Mouse (Mus musculus) MEL (cell line): ENCODE results near the gene Zfp3. TPM values are rescaled to one million over a fixed set of nuclear protein-coding genes. Genes with fewer than 3 reads are reported as not detected.

Experiments
- DNase-seq: peaks from one replicate; pipeline ENCODE4 v3.0.0; 2011; ENCODE audit warnings: low read depth, low spot score
- H3K27ac ChIP-seq: 2 replicates; pipeline ENCODE4 v1.5.1; 2012; ENCODE audit warnings: low read depth, mild to moderate bottlenecking, control low read depth, low read length, moderate library complexity; ENCODE audit not compliant: control insufficient read depth
- H3K27me3 ChIP-seq, 2 experiments: fragments of 150-350 bp in 1 of 2; sonication (generic) in 1 of 2; 2 replicates each; pipeline ENCODE4 v1.6.1; 2012; ENCODE audit warnings: low read length in 2 of 2, mild to moderate bottlenecking in 2 of 2, improper control_type of control experiment in 1 of 2, moderate library complexity in 1 of 2; ENCODE audit not compliant: insufficient read depth in 2 of 2, control insufficient read depth in 1 of 2
- H3K36me3 ChIP-seq, 2 experiments: 2 replicates each; pipeline ENCODE4 v1.6.1; 2012 to 2014; ENCODE audit warnings: low read length in 2 of 2, improper control_type of control experiment in 1 of 2, inconsistent platforms in 1 of 2, mild to moderate bottlenecking in 1 of 2; ENCODE audit not compliant: insufficient read depth in 2 of 2, control insufficient read depth in 1 of 2
- H3K4me1 ChIP-seq, 2 experiments: fragments of 150-350 bp in 1 of 2; sonication (generic) in 1 of 2; 2 replicates each; pipeline ENCODE4 v1.6.1; 2012; ENCODE audit warnings: low read length in 2 of 2, improper control_type of control experiment in 1 of 2, mild to moderate bottlenecking in 1 of 2; ENCODE audit not compliant: insufficient read depth in 2 of 2, control insufficient read depth in 1 of 2
- H3K4me3 ChIP-seq, 2 experiments: fragments of 150-350 bp in 1 of 2; sonication (generic) in 1 of 2; 2 replicates each; pipeline ENCODE4 v1.5.1; 2012; ENCODE audit warnings: low read depth in 2 of 2, low read length in 2 of 2, mild to moderate bottlenecking in 2 of 2, moderate library complexity in 2 of 2, control low read depth in 1 of 2, improper control_type of control experiment in 1 of 2; ENCODE audit not compliant: control insufficient read depth in 1 of 2, insufficient read depth in 1 of 2
- H3K79me2 ChIP-seq: 2 replicates; pipeline ENCODE4 v1.6.1; 2012; ENCODE audit warnings: mild to moderate bottlenecking, low read length, moderate library complexity; ENCODE audit not compliant: control insufficient read depth, poor library complexity, insufficient read depth
- H3K9ac ChIP-seq: 2 replicates; pipeline ENCODE4 v1.6.1; 2012; ENCODE audit warnings: low read depth, mild to moderate bottlenecking, control low read depth, low read length, moderate library complexity; ENCODE audit not compliant: control insufficient read depth, poor library complexity, severe bottlenecking
- H3K9me3 ChIP-seq: fragments of 150-350 bp; sonication (generic); replicated peaks from 2 replicates; pipeline ENCODE4 v1.6.1; 2012; ENCODE audit warnings: mild to moderate bottlenecking, low read length, improper control_type of control experiment, moderate library complexity; ENCODE audit not compliant: insufficient read depth
- BHLHE40 ChIP-seq: IDR thresholded peaks from 2 replicates; pipeline ENCODE4 v1.6.1; 2012; ENCODE audit warnings: low read depth, mild to moderate bottlenecking, inconsistent platforms, low read length, improper control_type of control experiment, borderline replicate concordance
- CHD1 ChIP-seq: IDR thresholded peaks from 2 replicates; pipeline ENCODE4 v1.6.1; 2012; ENCODE audit warnings: low read depth, mild to moderate bottlenecking, inconsistent platforms, low read length, improper control_type of control experiment
- CTCF ChIP-seq, 3 experiments: IDR thresholded peaks in 2 of 3; conservative IDR thresholded peaks in 1 of 3; 2 replicates each; pipeline ENCODE4 v1.5.1; 2011 to 2012; ENCODE audit warnings: low read length in 3 of 3, low read depth in 2 of 3, mild to moderate bottlenecking in 2 of 3, improper control_type of control experiment in 1 of 3, inconsistent platforms in 1 of 3, mixed read lengths in 1 of 3, moderate library complexity in 1 of 3; ENCODE audit not compliant: control insufficient read depth in 1 of 3, insufficient read depth in 1 of 3, poor library complexity in 1 of 3, severe bottlenecking in 1 of 3
- E2F4 ChIP-seq: IDR thresholded peaks from 2 replicates; pipeline ENCODE4 v1.6.1; 2011; ENCODE audit warnings: low read depth, low read length, improper control_type of control experiment, borderline replicate concordance
- ETS1 ChIP-seq: IDR thresholded peaks from 2 replicates; pipeline ENCODE4 v1.6.1; 2012; ENCODE audit warnings: low read depth, mild to moderate bottlenecking, inconsistent platforms, low read length, improper control_type of control experiment, moderate library complexity
- GABPA ChIP-seq: IDR thresholded peaks from 2 replicates; pipeline ENCODE4 v1.6.1; 2012; ENCODE audit warnings: low read depth, mild to moderate bottlenecking, inconsistent platforms, low read length, improper control_type of control experiment, moderate library complexity
- KAT2A ChIP-seq: conservative IDR thresholded peaks from 2 replicates; pipeline ENCODE4 v1.6.1; 2012; ENCODE audit warnings: low read depth, low read length, improper control_type of control experiment, inconsistent platforms
- MAFK ChIP-seq: IDR thresholded peaks from 2 replicates; pipeline ENCODE4 v1.6.1; 2011; ENCODE audit warnings: low read depth, mild to moderate bottlenecking, low read length, improper control_type of control experiment, borderline replicate concordance
- MAZ ChIP-seq: IDR thresholded peaks from 2 replicates; pipeline ENCODE4 v1.6.1; 2012; ENCODE audit warnings: low read depth, mild to moderate bottlenecking, inconsistent platforms, low read length, improper control_type of control experiment
- MEF2A ChIP-seq: IDR thresholded peaks from 2 replicates; pipeline ENCODE4 v1.6.1; 2014; ENCODE audit warnings: low read depth, mild to moderate bottlenecking, inconsistent platforms, low read length, improper control_type of control experiment; ENCODE audit not compliant: poor library complexity, insufficient replicate concordance, severe bottlenecking; ENCODE audit errors: extremely low read depth
- MXI1 ChIP-seq: IDR thresholded peaks from 2 replicates; pipeline ENCODE4 v1.6.1; 2011; ENCODE audit warnings: mild to moderate bottlenecking, low read depth, low read length, improper control_type of control experiment
- MYB ChIP-seq: IDR thresholded peaks from 2 replicates; pipeline ENCODE4 v1.6.1; 2011; ENCODE audit warnings: mild to moderate bottlenecking, low read depth, low read length, improper control_type of control experiment
- NELFE ChIP-seq: IDR thresholded peaks from 2 replicates; pipeline ENCODE4 v1.6.1; 2011; ENCODE audit warnings: low read depth, low read length, improper control_type of control experiment
- NRF1 ChIP-seq: IDR thresholded peaks from 2 replicates; pipeline ENCODE4 v1.6.1; 2014; ENCODE audit warnings: low read depth, mild to moderate bottlenecking, inconsistent platforms, low read length, improper control_type of control experiment, moderate library complexity; ENCODE audit not compliant: poor library complexity, insufficient read depth, severe bottlenecking
- POLR2A ChIP-seq, 2 experiments: IDR thresholded peaks; 2 replicates each; pipeline ENCODE4 v1.6.1; 2011 to 2012; ENCODE audit warnings: low read length in 2 of 2, mild to moderate bottlenecking in 2 of 2, control low read depth in 1 of 2, improper control_type of control experiment in 1 of 2, low read depth in 1 of 2, moderate library complexity in 1 of 2; ENCODE audit not compliant: control insufficient read depth in 1 of 2, insufficient read depth in 1 of 2, poor library complexity in 1 of 2
- POLR2AphosphoS5 ChIP-seq: IDR thresholded peaks from 2 replicates; pipeline ENCODE4 v1.6.1; 2012; ENCODE audit warnings: low read depth, borderline replicate concordance, mild to moderate bottlenecking, inconsistent platforms, low read length, moderate library complexity, mixed read lengths
- RAD21 ChIP-seq: IDR thresholded peaks from 2 replicates; pipeline ENCODE4 v1.6.1; 2011; ENCODE audit warnings: mild to moderate bottlenecking, low read depth, low read length, improper control_type of control experiment
- RCOR1 ChIP-seq: IDR thresholded peaks from 2 replicates; pipeline ENCODE4 v1.6.1; 2012; ENCODE audit warnings: low read depth, mild to moderate bottlenecking, inconsistent platforms, low read length, improper control_type of control experiment
- SIN3A ChIP-seq: IDR thresholded peaks from 2 replicates; pipeline ENCODE4 v1.6.1; 2012; ENCODE audit warnings: low read length, improper control_type of control experiment, inconsistent platforms
- TCF12 ChIP-seq: IDR thresholded peaks from 2 replicates; pipeline ENCODE4 v1.6.1; 2014; ENCODE audit warnings: low read depth, mild to moderate bottlenecking, inconsistent platforms, low read length, improper control_type of control experiment, moderate library complexity
- USF1 ChIP-seq: IDR thresholded peaks from 2 replicates; pipeline ENCODE4 v1.6.1; 2014; ENCODE audit warnings: low read depth, mild to moderate bottlenecking, inconsistent platforms, low read length, improper control_type of control experiment, moderate library complexity
- ZC3H11A ChIP-seq: IDR thresholded peaks from 2 replicates; pipeline ENCODE4 v1.6.1; 2012; ENCODE audit warnings: low read depth, mild to moderate bottlenecking, inconsistent platforms, low read length, improper control_type of control experiment
- ZKSCAN1 ChIP-seq: IDR thresholded peaks from 2 replicates; pipeline ENCODE4 v1.6.1; 2012; ENCODE audit warnings: low read depth, mild to moderate bottlenecking, inconsistent platforms, low read length, improper control_type of control experiment, moderate library complexity
- ZMIZ1 ChIP-seq: IDR thresholded peaks from 2 replicates; pipeline ENCODE4 v1.6.1; 2012; ENCODE audit warnings: low read depth, mild to moderate bottlenecking, inconsistent platforms, low read length, improper control_type of control experiment, moderate library complexity
- polyA plus RNA-seq, 2 experiments: library from polyadenylated mRNA; stranded (reverse) in 1 of 2; unstranded in 1 of 2; fragments of >175 nt in 1 of 2; fragments of >200 nt in 1 of 2; gene quantifications; 2 replicates each; pipeline versions ENCODE4 v1.2.1 to v1.2.4; 2012; ENCODE audit warnings: low replicate concordance in 2 of 2, low read depth in 1 of 2; ENCODE audit not compliant: insufficient read length in 2 of 2, insufficient read depth in 1 of 2, missing spikeins in 1 of 2
- total RNA-seq: library from RNA; depleted of rRNA; stranded (reverse); fragments of 300-350 nt; gene quantifications from 2 replicates; pipeline ENCODE4 v1.2.3, GENCODE M21; 2012

Zfp3 gene
- total and polyA plus RNA-seq, 3 experiments: 1.5 to 1.9 TPM; not detected in 1

- no peak for TF ChIP-seq RCOR1
- TF ChIP-seq ZC3H11A: no peak
- TF ChIP-seq NELFE: no peak
- no peak for TF ChIP-seq E2F4
- no peak for TF ChIP-seq MEF2A
- no peak for TF ChIP-seq POLR2A (IDR thresholded peaks at IDR 0.05; ENCODE audit: control insufficient read depth in 1 of 2, insufficient read depth in 1 of 2, low read depth in 1 of 2, low read length in 2 of 2, poor library complexity in 1 of 2)
- TF ChIP-seq ZMIZ1: no peak
- TF ChIP-seq MYB: no peak
- no peak for TF ChIP-seq MXI1
- no peak for TF ChIP-seq USF1
- TF ChIP-seq KAT2A: no peak
- no peak for TF ChIP-seq POLR2AphosphoS5
- no peak for TF ChIP-seq ETS1
- no peak for TF ChIP-seq BHLHE40
- no peak for TF ChIP-seq CHD1
- TF ChIP-seq SIN3A: no peak
- TF ChIP-seq ZKSCAN1: no peak
- TF ChIP-seq, all 39 proteins: peak for 0
- no peak overlapping the region for H3K4me3 ChIP-seq
- H3K9me3 ChIP-seq: no peaks in the 10 kb centered on the region
- no peak overlapping the region for H3K27ac ChIP-seq
- no peaks in the 10 kb centered on the region for H3K79me2 ChIP-seq
- H3K36me3 ChIP-seq: peaks cover 0 to 2% of the 10 kb centered on the region in 2 experiments; a peak in 2 of 4 replicates
- DNase-seq: no peak
- peaks cover 9 to 16% of the 10 kb centered on the region in 2 experiments; a peak in 3 of 4 replicates for H3K27me3 ChIP-seq
- H3K9ac ChIP-seq: no peak overlapping the region
- 0 out of 4 replicates have a peak, but pooled peaks cover 0 to 5% of the 10 kb centered on the region in 2 experiments for H3K4me1 ChIP-seq
Observed at GRCm38 (mm10) chr11:70820120-70820519, 56.1 kb downstream of the Zfp3 start.

- Histone ChIP-seq H3K79me2 (no peaks in the 10 kb centered on the region), H3K27me3 (peaks cover 9 to 15% of the 10 kb centered on the region in 2 experiments; a peak in 3 of 4 replicates)
- DNase-seq: no peak
- no peak for TF ChIP-seq MAZ
- no peak for TF ChIP-seq KAT2A
- no peak for TF ChIP-seq ZMIZ1
- no peak for TF ChIP-seq CTCF (IDR thresholded peaks at IDR 0.05 in 2 of 3, conservative IDR thresholded peaks at IDR 0.05 in 1 of 3; ENCODE audit: control insufficient read depth in 1 of 3, insufficient read depth in 1 of 3, low read depth in 2 of 3, low read length in 3 of 3, poor library complexity in 1 of 3, severe bottlenecking in 1 of 3)
- no peak for TF ChIP-seq SIN3A
- no peak for TF ChIP-seq NRF1
- TF ChIP-seq TCF12: no peak
- no peak for TF ChIP-seq MEF2A
- no peak for TF ChIP-seq GABPA
- no peak for TF ChIP-seq MAFK
- no peak for TF ChIP-seq ZKSCAN1
- no peak for TF ChIP-seq RAD21
- TF ChIP-seq, all 39 proteins: peak for 0
- no peak overlapping the region for H3K9ac ChIP-seq
- H3K36me3 ChIP-seq: no peaks in the 10 kb centered on the region
- no peaks in the 10 kb centered on the region for H3K9me3 ChIP-seq
- H3K4me3 ChIP-seq: no peak overlapping the region
- H3K27ac ChIP-seq: no peak overlapping the region
- H3K4me1 ChIP-seq: 0 out of 4 replicates have a peak, but pooled peaks cover 0 to 3% of the 10 kb centered on the region in 2 experiments
Observed at GRCm38 (mm10) chr11:70821728-70822591, 58.0 kb downstream of the Zfp3 start.
